Mouse (Mus musculus) liver, embryonic 14.5 days (tissue): Measurements from ENCODE around the gene Rabggtb. TPM values are rescaled to one million over a fixed set of nuclear protein-coding genes. Genes with fewer than 3 reads are reported as not detected.

Experiments used
- ATAC-seq: fragments of 200-750 bp; cut with Nextera tagmentation; 2 replicates; pipeline ENCODE4 v1.8.0; 2017; ENCODE audit warnings: moderate number of reproducible peaks, mild to moderate bottlenecking, moderate library complexity; ENCODE audit not compliant: insufficient read depth
- DNase-seq, 3 experiments: peaks; one replicate each; pipeline ENCODE4 v3.0.0-alpha.2; 2012 to 2013; ENCODE audit warnings: low read depth in 3 of 3, low spot score in 3 of 3
- H3K27ac ChIP-seq: fragments of 300-500 bp; sonication (generic); 2 replicates; pipeline ENCODE4 v1.5.1; 2014; ENCODE audit warnings: moderate library complexity, mild to moderate bottlenecking, control low read depth, inconsistent platforms
- H3K27me3 ChIP-seq: fragments of 300-500 bp; sonication (generic); 2 replicates; pipeline ENCODE4 v1.6.1; 2014; ENCODE audit warnings: mild to moderate bottlenecking, low read length, moderate library complexity; ENCODE audit not compliant: control insufficient read depth, insufficient read depth
- H3K36me3 ChIP-seq: fragments of 300-500 bp; sonication (generic); replicated peaks from 2 replicates; pipeline ENCODE4 v1.6.1; 2014; ENCODE audit warnings: low read depth; ENCODE audit not compliant: control insufficient read depth, insufficient read depth
- H3K4me1 ChIP-seq, 2 experiments: fragments of 200-500 bp in 1 of 2; fragments of 300-500 bp in 1 of 2; sonication (generic) in 1 of 2; replicated peaks; 2 replicates each; pipeline ENCODE4 v1.6.1; 2012 to 2014; ENCODE audit warnings: antibody characterized with exemption in 1 of 2, inconsistent platforms in 1 of 2, low read length in 1 of 2; ENCODE audit not compliant: control insufficient read depth in 2 of 2, insufficient read depth in 2 of 2
- H3K4me2 ChIP-seq: fragments of 300-500 bp; sonication (generic); 2 replicates; pipeline ENCODE4 v1.6.1; 2014; ENCODE audit warnings: low read depth, mild to moderate bottlenecking, control low read depth, moderate library complexity
- H3K4me3 ChIP-seq, 2 experiments: fragments of 200-500 bp in 1 of 2; fragments of 300-500 bp in 1 of 2; sonication (generic) in 1 of 2; 2 replicates each; pipeline ENCODE4 v1.5.1; 2012 to 2014; ENCODE audit warnings: low read depth in 2 of 2, low read length in 2 of 2, mild to moderate bottlenecking in 2 of 2, control low read depth in 1 of 2, inconsistent platforms in 1 of 2, moderate library complexity in 1 of 2; ENCODE audit not compliant: insufficient read depth in 1 of 2
- H3K9ac ChIP-seq: fragments of 300-500 bp; sonication (generic); replicated peaks from 2 replicates; pipeline ENCODE4 v1.6.1; 2014; ENCODE audit warnings: mild to moderate bottlenecking, control low read depth, moderate library complexity
- H3K9me3 ChIP-seq: fragments of 300-500 bp; sonication (generic); 2 replicates; pipeline ENCODE4 v1.6.1; 2016; ENCODE audit warnings: low read length, mixed read lengths; ENCODE audit not compliant: control insufficient read depth
- CTCF ChIP-seq: IDR thresholded peaks from 2 replicates; pipeline ENCODE4 v1.5.1; 2016; ENCODE audit warnings: antibody characterized with exemption, low read depth, control low read depth
- EP300 ChIP-seq: IDR thresholded peaks from 2 replicates; pipeline ENCODE4 v1.6.1; 2016; ENCODE audit warnings: antibody characterized with exemption, low read depth
- WGBS: fragments of 180-500 bp; shearing (Covaris S2); extraction: QIAGEN DNeasy Blood & Tissue Kit; methylation state at CpG from one replicate; pipeline ENCODE4 v1.1.7; 2014; ENCODE audit not compliant: insufficient replicate concordance; 5-methylcytosine and 5-hydroxymethylcytosine counted together
- polyA plus RNA-seq, 2 experiments: library from polyadenylated mRNA; depleted of rRNA in 1 of 2; stranded (reverse) in 1 of 2; unstranded in 1 of 2; fragments of >200 nt; fragmentation: Nextera tagmentation in 1 of 2; extraction: Ambion mirVana in 1 of 2; gene quantifications; 2 replicates each; pipeline versions ENCODE4 v1.2.1 to v1.2.3; 2012 to 2014

Rabggtb gene
- polyA plus RNA-seq, 2 experiments = 45.5 to 85.5 TPM

DNA sequence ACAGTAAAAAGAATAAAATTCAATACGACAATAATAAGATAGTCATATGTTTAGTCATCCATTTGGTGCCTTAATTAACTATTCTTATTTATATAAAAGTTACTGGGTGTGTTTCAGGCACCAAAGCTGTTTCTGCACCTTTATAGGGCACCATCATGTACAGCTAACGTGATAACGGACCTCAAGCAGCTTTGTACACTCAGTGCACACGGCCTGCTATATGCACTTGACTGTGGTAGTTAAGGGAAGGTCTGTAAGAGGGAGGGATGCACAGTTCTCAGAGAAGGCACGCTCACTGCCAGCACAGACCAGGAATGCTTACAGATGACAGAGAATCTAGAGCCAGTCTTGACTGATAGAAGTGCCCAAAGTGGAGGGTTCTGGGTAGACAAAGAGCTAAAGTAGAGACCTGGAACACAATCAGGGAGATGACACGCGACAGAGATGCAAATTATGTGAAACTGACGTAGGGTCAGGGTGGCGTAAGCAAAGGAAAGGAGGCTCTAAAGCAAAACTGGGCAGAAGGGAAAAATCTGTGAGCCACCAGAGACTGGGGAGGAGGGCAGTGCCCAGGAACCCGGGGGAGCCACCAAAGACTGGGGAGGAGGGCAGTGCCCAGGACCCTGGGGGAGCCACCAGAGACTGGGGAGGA lies 54.3 kb downstream of the Rabggtb start:
- Histone ChIP-seq H3K4me1 (peaks cover 24 to 29% of the 10 kb centered on the region in 2 experiments), H3K9ac (no peak overlapping the region), H3K9me3 (no peaks in the 10 kb centered on the region), H3K4me2 (no peak overlapping the region), H3K27ac (no peak overlapping the region), H3K27me3 (no peaks in the 10 kb centered on the region), H3K36me3 (no peaks in the 10 kb centered on the region), H3K4me3 (no peak overlapping the region)
- TF ChIP-seq EP300 (no peak), CTCF (no peak)
- ATAC-seq (peak; percentile 25; the same call in 1 of the 2 replicates), DNase-seq (no peak)
- 70% methylated on average over 10 of the region's 10 CpGs for WGBS

Other genes starting within 250 kb of the Rabggtb start
- gene St6galnac3, start 187.8 kb downstream of the Rabggtb start, polyA plus RNA-seq (2012; rRNA removed) = 0.74 and 2.9 TPM in 2 replicates
- 5.7 and 8.5 TPM in 2 replicates for gene St6galnac3, start 187.8 kb downstream of the Rabggtb start, polyA plus RNA-seq (2014; fragmentation: Nextera tagmentation; extraction: Ambion mirVana)
- 0.88 and 1.4 TPM in 2 replicates for gene Asb17, start 68.8 kb downstream of the Rabggtb start, polyA plus RNA-seq (2012; rRNA removed)
- 3.9 and 5.8 TPM in 2 replicates for gene Asb17, start 68.8 kb downstream of the Rabggtb start, polyA plus RNA-seq (2014; fragmentation: Nextera tagmentation; extraction: Ambion mirVana)
- gene Msh4, start 6.9 kb downstream of the Rabggtb start, polyA plus RNA-seq (2012; rRNA removed) = 0.02 and 0.04 TPM in 2 replicates
- 0.05 and 0.06 TPM in 2 replicates for gene Msh4, start 6.9 kb downstream of the Rabggtb start, polyA plus RNA-seq (2014; fragmentation: Nextera tagmentation; extraction: Ambion mirVana)
- gene Acadm, start 31.6 kb upstream of the Rabggtb start, polyA plus RNA-seq (2012; rRNA removed) = 38.8 and 42.1 TPM in 2 replicates
- gene Acadm, start 31.6 kb upstream of the Rabggtb start, polyA plus RNA-seq (2014; fragmentation: Nextera tagmentation; extraction: Ambion mirVana) = 57.0 and 60.3 TPM in 2 replicates
- 0.31 and 0.48 TPM in 2 replicates for gene Slc44a5, start 60.4 kb upstream of the Rabggtb start, polyA plus RNA-seq (2012; rRNA removed)
- 0.18 and 0.39 TPM in 2 replicates for gene Slc44a5, start 60.4 kb upstream of the Rabggtb start, polyA plus RNA-seq (2014; fragmentation: Nextera tagmentation; extraction: Ambion mirVana)